Mouse (Mus musculus) E14TG2a.4 (cell line): ENCODE measurements around the gene Alkbh6.

ENCODE experiments used
- CTCF ChIP-seq: conservative IDR thresholded peaks from 2 replicates; pipeline ENCODE4 v1.5.1; 2014; ENCODE audit warnings: low read length
- NANOG ChIP-seq: IDR thresholded peaks from 2 replicates; pipeline ENCODE4 v1.6.1; 2014; ENCODE audit warnings: borderline replicate concordance, low read length, mixed read lengths
- POU5F1 ChIP-seq: IDR thresholded peaks from 2 replicates; pipeline ENCODE4 v1.6.1; 2014; ENCODE audit warnings: low read length, borderline replicate concordance

DNA sequence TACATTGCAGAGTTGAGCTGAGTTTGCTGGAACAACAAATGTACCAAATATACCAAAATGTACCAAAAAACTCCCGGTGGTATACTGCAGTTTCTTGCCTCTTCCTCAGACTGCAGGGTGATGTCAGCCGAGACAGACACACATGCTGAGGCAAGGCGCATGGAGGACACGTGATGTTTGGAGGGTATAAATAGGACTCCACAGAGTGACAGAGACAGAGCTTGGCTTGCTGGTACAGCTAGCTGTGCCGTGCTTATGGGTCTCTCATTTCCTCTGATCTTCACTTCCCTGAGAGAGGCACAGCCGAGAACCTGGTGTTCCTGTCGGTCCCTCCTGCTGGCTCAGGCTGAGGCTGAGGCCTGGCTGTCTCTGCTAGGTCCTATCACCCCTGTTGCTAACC lies 25.8 kb upstream of the Alkbh6 start:
- no peak for TF ChIP-seq CTCF
- TF ChIP-seq POU5F1: no peak
- no peak for TF ChIP-seq NANOG
